Mouse (Mus musculus) spleen, adult 2 months (tissue): ENCODE results near the gene Ror1.

Experiments
- CTCF ChIP-seq: fragments of 200-500 bp; IDR thresholded peaks from 2 replicates; pipeline ENCODE4 v1.5.1; 2011; ENCODE audit warnings: mild to moderate bottlenecking, inconsistent platforms; ENCODE audit not compliant: insufficient read depth, insufficient read length, insufficient replicate concordance; ENCODE audit errors: extremely low read depth
- POLR2A ChIP-seq: fragments of 200-500 bp; IDR thresholded peaks from 2 replicates; pipeline ENCODE4 v1.6.1; 2011; ENCODE audit warnings: low read depth, low read length, inconsistent platforms

GRCm38 (mm10) chr4:100315066-100315465 lies 219.5 kb downstream of the Ror1 start:
- no peak for TF ChIP-seq CTCF
- TF ChIP-seq POLR2A = no peak
